Mouse (Mus musculus) bone marrow, adult 2 months (tissue): ENCODE data around the gene Cited4.

ENCODE experiments used
- CTCF ChIP-seq: fragments of 200-500 bp; IDR thresholded peaks from 2 replicates; pipeline ENCODE4 v1.5.1; 2011; ENCODE audit warnings: low read length, control low read depth; ENCODE audit not compliant: control insufficient read depth, insufficient read depth
- POLR2A ChIP-seq: fragments of 200-500 bp; IDR thresholded peaks from 2 replicates; pipeline ENCODE4 v1.6.1; 2011; ENCODE audit warnings: low read depth, mild to moderate bottlenecking, control low read depth, low read length, borderline replicate concordance; ENCODE audit not compliant: control insufficient read depth

DNA sequence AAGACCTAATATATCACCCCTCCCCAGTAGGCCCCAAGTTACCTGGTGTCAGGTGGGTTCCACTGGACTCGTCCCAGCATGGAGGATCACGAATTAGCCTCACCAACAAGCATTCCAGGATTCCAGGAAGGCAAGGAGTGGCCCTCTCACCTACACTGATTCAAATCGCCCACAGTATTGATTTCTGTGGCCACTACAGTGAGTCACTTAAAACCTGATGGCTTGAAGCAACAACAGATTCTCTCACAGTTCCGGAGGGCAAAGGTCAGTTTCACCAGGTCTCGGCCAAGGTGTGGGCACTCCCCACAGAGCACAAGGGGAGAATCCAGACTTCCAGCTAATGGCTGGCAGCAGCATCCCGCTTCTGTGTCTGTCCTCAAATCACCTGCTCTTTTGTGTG, 22.9 kb downstream of the Cited4 start:
- no peak for TF ChIP-seq POLR2A
- no peak for TF ChIP-seq CTCF
